Mouse (Mus musculus) E14TG2a.4 (cell line): Measurements from ENCODE around the gene Ptprq.

Experiments
- CTCF ChIP-seq: conservative IDR thresholded peaks from 2 replicates; pipeline ENCODE4 v1.5.1; 2014; ENCODE audit warnings: low read length
- NANOG ChIP-seq: IDR thresholded peaks from 2 replicates; pipeline ENCODE4 v1.6.1; 2014; ENCODE audit warnings: borderline replicate concordance, low read length, mixed read lengths

DNA sequence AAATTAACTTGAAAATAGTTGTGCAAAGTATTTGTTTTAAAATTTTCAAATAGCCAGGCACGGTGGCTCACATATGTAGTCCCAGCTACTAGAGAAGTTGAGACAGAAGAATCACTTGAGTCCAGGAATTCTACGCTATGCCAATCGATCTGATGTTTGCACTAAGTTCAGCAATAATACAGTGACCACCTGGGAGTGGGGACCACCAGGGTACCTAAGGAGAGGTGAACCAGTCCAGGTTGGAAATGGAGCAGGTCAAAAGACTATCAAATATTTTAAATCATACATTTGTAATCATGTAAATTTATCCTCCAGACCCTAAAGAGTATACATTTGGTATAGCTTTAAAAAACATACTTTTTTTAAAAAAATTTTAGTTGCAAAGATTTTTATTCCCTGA is 57.9 kb downstream of the Ptprq start:
- TF ChIP-seq CTCF (no peak), NANOG (no peak)
